Mouse (Mus musculus): ENCODE data around the gene Fam243.
A peak's percentile ranks its signal among the peaks of the same experiment; 100 is the strongest.

- TF ChIP-seq CTCF (IDR thresholded peaks at IDR 0.05; ENCODE audit: low read depth) (peak; percentile 77), EP300 (optimal IDR thresholded peaks at IDR 0.05) (no peak)
Measured at GRCm38 (mm10) chr16:92288778-92289177, 32.5 kb downstream of the Fam243 start.
